Mouse (Mus musculus) heart, postnatal 10 days (tissue): Measurements from ENCODE around the gene D13Ertd608e. TPM values are rescaled to one million over a fixed set of nuclear protein-coding genes. Genes with fewer than 3 reads are reported as not detected.

ENCODE experiments used
- total RNA-seq, 2 experiments: library from RNA; stranded (reverse); gene quantifications; 2 replicates each; pipeline ENCODE4 v1.2.3; 2021

D13Ertd608e gene
- total RNA-seq, 2 experiments from 2014 or later: not detected

Other genes with a start within 250 kb of the D13Ertd608e start
- under 1 TPM in 1 of 2 experiments, not detected in 1; 0.20 TPM for gene Ccl28, start 212.2 kb upstream of the D13Ertd608e start, total RNA-seq
- 10 to 100 TPM; 71.1 to 73.3 TPM for gene Hmgcs1, start 145.6 kb upstream of the D13Ertd608e start, total RNA-seq
- 1 to 10 TPM in 1 of 2 experiments, under 1 TPM in 1; 0.86 to 1.2 TPM for gene Nim1k, start 80.1 kb upstream of the D13Ertd608e start, total RNA-seq
- 10 to 100 TPM; 26.1 to 26.5 TPM for gene Zfp131, start 45.1 kb upstream of the D13Ertd608e start, total RNA-seq
- not detected for gene AF067063, start 5.8 kb upstream of the D13Ertd608e start, total RNA-seq
- gene Tcstv1, start 58.8 kb downstream of the D13Ertd608e start, total RNA-seq: not detected
- gene Gm21761, start 93.3 kb downstream of the D13Ertd608e start, total RNA-seq: not detected
- not detected for gene B020031M17Rik, start 114.8 kb downstream of the D13Ertd608e start, total RNA-seq
- gene Gm36079, start 191.0 kb downstream of the D13Ertd608e start, total RNA-seq: not detected
- gene Gm21188, start 216.2 kb downstream of the D13Ertd608e start, total RNA-seq: not detected